Comparison of ENCODE assay signal across 9 mouse cellular contexts in genomic region chr2:38546222-38546621, GRCm38 (mm10). TPM values are rescaled to one million over a fixed set of nuclear protein-coding genes. Genes with fewer than 3 reads are reported as not detected.
A peak's percentile ranks its signal among the peaks of the same experiment; 100 is the strongest.
DNase-seq lines count a peak whose midpoint lies in the region; TF ChIP-seq lines count a peak whose summit lies in the region.
"Had no signal": no experiment of that assay in that cellular context is flagged by ENCODE, and none has a peak within 500 bp of the region (broad histone marks: within the 10 kb centered on the region; RNA-seq: fewer than 3 reads in every experiment).

No protein-coding gene starts in this region.

- no peak overlapping the region for H3K4me3 ChIP-seq in gastrocnemius, adult 2 months
- H3K4me3 ChIP-seq: megakaryocyte, embryonic 14.5 days had no signal

- no peak for TF ChIP-seq CTCF in gastrocnemius, adult 2 months (IDR thresholded peaks at IDR 0.05)

- H3K27ac ChIP-seq in gastrocnemius, adult 2 months: peak overlapping the region; percentile 68

- DNase-seq in 3134 (ENCODE audit: extremely low read depth, insufficient read length, low spot score) (peak; percentile 82), NIH3T3 (ENCODE audit: low read depth) (peak; percentile 92)
- DNase-seq in gastrocnemius, adult 2 months: peak; percentile 75
- DNase-seq in kidney, adult 8-10 months: peak; percentile 77 to 80
- DNase-seq in lung, postnatal 4 days: peak; percentile 74 to 87
- no peak for DNase-seq in cerebellum, postnatal 25 days
- no peak for DNase-seq in left cerebral cortex, adult 8-10 months (ENCODE audit: low spot score in 2 of 2)
- DNase-seq in frontal cortex, postnatal 25 days (ENCODE audit: low spot score in 2 of 2): no peak

- intact Hi-C loops in gastrocnemius, adult 2 months (cut with DNase I): no loop called here

RNA-seq across cellular contexts. Expression of gene Nek6, which starts 34.8 kb away (rescaled TPM):
- total RNA-seq in gastrocnemius, adult 2 months (2021): 10 to 100 TPM in 1 of 2 experiments, 1 to 10 TPM in 1; 4.9 to 10.7 TPM
- total RNA-seq in left cerebral cortex, adult 8-10 months (2022): 10 to 100 TPM; 24.1 to 40.5 (median 31.4) TPM

Comparison
In these comparisons a context has a peak if more than half of its experiments do, and no peak if none do; other contexts are left out.
1. DNase-seq: peak in 3134 (single experiment), NIH3T3 (single experiment), gastrocnemius, adult 2 months (single experiment), kidney, adult 8-10 months (2 of 2) and lung, postnatal 4 days (2 of 2); none in cerebellum, postnatal 25 days (0 of 2), left cerebral cortex, adult 8-10 months (0 of 2) and frontal cortex, postnatal 25 days (0 of 2).